Mouse (Mus musculus) thymus, postnatal 14 days (tissue): ENCODE measurements around the gene Ckmt2.

Experiments used
- DNase-seq: peaks from one replicate; pipeline ENCODE4 v3.0.0; 2021

Ckmt2 gene

DNA sequence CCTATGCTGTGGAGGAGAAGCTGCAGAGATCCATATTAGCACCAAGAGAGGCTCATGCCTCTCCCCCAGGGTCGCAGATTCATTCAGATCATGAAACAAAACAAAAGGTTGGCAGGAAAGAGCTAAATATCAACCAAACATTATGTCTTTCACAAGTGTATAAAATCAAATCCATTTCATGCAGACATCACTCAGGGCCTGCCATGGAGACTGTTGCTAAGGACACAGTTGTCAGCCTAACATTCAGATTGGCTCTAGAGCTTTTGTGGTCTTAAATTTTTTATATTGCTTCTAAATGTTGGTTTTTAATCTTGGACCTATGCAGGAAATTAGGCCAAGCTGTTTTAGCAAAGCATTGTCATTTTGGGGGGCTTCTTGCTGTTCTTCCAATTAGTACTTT, 8.1 kb downstream of the Ckmt2 start:
- DNase-seq = no peak

DNA sequence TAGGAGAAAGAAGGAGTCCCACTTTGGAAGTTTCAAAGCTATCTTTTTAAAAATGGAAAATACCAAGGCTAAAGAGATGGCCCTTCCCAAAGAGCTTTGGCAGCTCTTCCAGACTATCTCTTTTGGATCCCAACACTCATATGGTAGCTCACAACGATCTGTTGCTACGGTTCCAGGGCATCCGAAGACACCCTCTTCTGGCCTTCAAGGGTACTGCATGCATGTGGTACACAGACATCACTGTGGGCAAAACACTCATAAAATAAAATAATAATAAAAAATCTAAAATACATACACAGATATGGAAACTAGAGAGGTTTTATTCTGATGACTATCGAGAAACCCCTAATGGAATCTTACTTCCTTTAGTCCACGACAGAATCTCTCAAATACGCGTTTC, 17.9 kb downstream of the Ckmt2 start:
- peak; percentile 27 for DNase-seq

DNA sequence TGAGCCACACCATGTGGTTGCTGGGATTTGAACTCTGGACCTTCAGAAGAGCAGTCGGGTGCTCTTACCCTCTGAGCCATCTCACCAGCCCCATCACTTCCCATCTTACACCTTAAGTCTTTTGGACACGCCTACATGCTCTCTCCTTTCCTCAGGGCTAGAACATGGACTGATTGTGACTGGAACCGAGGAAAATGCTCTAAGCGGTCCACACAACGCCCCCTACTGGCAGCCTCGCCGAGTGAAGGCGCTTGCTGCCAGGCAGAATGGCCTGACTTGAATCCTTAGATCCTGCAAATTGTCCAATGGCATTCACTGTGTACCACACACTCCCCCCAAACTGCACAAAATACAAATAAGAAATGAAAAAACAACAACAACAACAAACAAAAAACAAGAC, 19.3 kb downstream of the Ckmt2 start:
- peak; percentile 7 for DNase-seq

DNA sequence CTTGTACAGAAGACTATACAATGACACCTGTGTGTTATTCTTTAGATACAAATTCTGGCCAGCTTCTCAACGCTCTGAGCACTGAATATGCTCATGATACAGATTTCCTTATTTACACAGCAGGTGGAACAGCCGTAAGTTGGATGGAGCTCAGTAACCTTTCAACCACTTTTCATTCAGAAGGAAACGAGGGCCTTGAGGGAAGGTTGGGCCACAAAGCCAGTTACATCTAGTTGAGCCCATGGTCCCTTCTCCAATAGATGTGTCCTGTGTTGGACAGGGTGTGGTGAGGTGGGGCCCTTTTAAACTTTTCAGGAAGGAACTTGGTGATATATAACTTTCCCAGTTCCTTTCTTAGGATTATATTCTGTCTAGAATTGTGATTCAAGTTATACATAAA, 22.3 kb downstream of the Ckmt2 start:
- no peak for DNase-seq

DNA sequence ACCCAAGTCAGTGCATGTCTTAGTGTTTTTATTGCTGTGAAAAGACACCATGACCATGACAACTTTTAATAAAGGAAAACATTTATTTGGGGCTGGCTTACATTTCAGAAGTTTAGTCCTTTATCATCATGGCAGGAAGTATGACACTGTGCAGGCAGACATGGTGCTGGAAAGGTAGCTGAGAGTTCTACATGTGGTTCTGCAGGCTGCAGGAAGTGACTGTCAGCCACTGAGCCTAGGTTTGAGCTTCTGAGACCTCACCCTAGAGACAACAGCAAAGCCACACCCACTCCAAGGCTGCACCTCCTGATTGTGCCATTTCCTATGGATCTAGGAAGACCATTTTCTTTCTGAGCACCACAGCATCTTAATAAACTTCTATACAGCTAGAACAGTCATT, 48.8 kb downstream of the Ckmt2 start:
- peak; percentile 9 for DNase-seq

DNA sequence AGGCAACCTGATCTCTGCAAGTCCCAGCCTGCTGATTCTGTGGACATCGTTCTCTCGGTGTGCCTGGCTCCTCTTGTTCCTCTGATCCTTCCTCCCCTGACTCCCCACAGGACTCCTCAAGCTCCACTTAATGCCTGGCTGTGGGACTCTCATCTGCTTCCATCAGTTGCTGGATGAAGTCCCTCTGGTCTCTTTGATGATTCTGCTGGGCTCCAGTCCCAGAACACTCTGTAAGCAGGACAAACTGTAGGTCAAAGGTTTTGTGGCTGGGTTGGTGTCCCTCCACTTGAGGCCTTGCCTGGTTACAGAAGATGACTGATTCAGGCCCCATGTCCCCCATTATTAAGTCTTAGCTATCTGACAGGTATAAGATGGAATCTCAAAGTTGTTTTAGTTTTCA, 50.6 kb downstream of the Ckmt2 start:
- no peak for DNase-seq

GRCm38 (mm10) chr13:91824845-91825550, 51.7 kb downstream of the Ckmt2 start:
- DNase-seq = no peak

DNA sequence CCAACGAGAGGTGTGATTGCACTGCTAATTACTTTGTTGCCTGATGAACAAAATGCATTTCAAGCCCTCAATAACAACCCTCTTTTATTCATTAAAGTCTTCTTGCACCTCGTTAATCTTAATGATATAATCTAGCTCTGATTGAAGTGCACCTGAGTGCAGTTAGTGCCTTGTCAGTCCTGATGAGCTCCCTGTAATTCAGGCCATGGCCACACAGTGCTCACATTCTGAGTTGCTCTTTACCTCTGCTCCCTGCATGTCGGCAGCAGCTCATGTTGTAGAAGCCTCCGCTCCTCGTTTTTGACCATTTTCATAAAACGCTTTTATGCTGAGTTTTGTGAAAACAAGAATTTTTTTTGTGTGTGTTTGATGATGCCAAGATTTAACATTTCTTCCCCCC, 53.0 kb downstream of the Ckmt2 start:
- DNase-seq = no peak

- DNase-seq = no peak
These were observed 62.0 kb downstream of the Ckmt2 start for GRCm38 (mm10) chr13:91814670-91815069.

GRCm38 (mm10) chr13:91809476-91809875, 67.2 kb downstream of the Ckmt2 start:
- no peak for DNase-seq

DNA sequence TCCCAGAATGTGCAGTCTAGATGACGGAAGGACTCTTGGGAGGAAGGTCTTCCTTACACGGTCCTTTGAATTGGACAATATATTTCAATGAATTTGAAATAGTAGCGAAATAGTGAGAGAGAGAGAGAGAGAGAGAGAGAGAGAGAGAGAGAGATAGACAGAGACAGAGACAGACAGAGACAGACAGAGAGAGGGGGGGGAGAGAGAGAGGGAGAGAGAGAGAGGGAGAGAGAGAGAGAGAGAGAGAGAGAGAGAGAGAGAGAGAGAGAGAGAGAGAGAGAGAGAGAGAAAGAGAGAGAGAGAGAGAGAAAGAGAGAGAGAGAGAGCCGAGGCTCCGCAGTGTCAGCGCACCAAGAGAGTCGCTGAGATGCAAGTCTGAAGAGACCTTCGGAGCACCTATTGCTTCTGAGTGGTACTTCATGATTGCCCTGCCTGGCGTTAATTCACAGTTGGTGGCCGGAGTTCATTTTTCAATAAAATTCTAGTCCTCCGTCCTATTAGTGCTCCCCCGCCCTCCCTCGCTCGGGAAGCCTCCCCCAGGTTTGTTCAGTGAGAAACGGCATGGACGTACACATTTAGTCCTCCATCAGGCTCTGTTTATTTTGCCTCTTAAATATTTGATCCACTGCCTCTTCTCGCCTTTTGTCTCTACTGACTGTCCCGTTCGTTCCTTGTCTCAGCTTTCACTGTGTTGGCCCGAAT, 68.7 kb downstream of the Ckmt2 start:
- peak; percentile 16 for DNase-seq

DNA sequence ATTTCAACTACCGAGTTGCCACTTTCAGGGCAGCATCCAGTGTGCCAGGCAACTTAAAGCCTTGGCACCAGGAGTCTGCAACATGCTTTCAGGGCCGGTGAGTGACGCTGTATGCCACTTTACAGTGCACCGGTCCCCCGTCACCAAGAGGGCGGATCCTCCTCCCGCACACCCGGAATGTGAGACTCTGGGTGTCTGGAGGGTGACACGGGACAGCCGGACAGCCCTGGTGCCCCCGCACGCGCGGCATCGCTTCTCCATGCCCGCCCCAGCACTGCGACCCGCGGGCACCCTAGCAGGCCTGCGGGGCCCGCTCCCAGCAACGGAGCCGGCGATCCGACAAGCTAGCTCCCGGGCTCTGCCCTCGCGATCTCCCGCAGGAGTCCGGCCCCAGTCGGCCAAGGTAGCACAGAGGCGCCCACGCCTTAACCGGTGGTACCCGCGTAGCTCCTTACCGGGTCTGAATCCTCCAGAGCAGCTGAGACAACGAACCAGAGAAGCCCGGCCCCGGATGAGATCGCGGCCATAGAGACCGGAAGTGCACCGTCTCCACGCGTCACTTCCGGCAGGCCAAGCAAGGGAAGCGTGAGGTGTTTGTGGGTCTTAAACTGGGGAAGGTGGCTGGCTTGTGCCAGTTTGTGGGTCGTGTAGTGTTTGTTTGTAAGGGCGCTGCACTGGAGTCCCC, 69.4 kb downstream of the Ckmt2 start, which contains the start of gene Zcchc9:
TSS of gene Zcchc9 (minus strand) at position 551 of the 685 bp plus-strand sequence.
- peak; percentile 89 for DNase-seq
